Mouse (Mus musculus) small intestine, adult 2 months (tissue): ENCODE measurements around the gene Fkbp1a.

Experiments used
- CTCF ChIP-seq: fragments of 200-500 bp; IDR thresholded peaks from 2 replicates; pipeline ENCODE4 v1.5.1; 2012; ENCODE audit warnings: low read depth, mild to moderate bottlenecking, control low read depth, inconsistent platforms, low read length, moderate library complexity, mixed read lengths; ENCODE audit not compliant: insufficient replicate concordance, insufficient read length; ENCODE audit errors: extremely low read depth
- POLR2A ChIP-seq: fragments of 200-500 bp; IDR thresholded peaks from 2 replicates; pipeline ENCODE4 v1.6.1; 2012; ENCODE audit warnings: low read depth, mild to moderate bottlenecking, control low read depth, inconsistent platforms, low read length, moderate library complexity

- TF ChIP-seq CTCF (no peak), POLR2A (no peak)
Observed at GRCm38 (mm10) chr2:151564006-151564405, 21.7 kb downstream of the Fkbp1a start.
